Mouse (Mus musculus): ENCODE measurements around the gene Foxp2.
A peak's percentile ranks its signal among the peaks of the same experiment; 100 is the strongest.

Foxp2 gene

GRCm38 (mm10) chr6:14901183-14901970 is at the start of gene Foxp2:
Gene Foxp2, plus strand, starts transcription at chr6:14901349.
- DNase-seq, result peak; percentile 87

- no peak for DNase-seq
Observed at GRCm38 (mm10) chr6:14885199-14885598, 15.9 kb upstream of the Foxp2 start.

GRCm38 (mm10) chr6:14897028-14897427 is 4.1 kb upstream of the Foxp2 start:
- peak; percentile 50 for DNase-seq

- DNase-seq, result peak; percentile 85
Observed at GRCm38 (mm10) chr6:14898096-14898855, 2.9 kb upstream of the Foxp2 start.

- DNase-seq, result peak; percentile 46
Observed at GRCm38 (mm10) chr6:14899021-14899610, 2.0 kb upstream of the Foxp2 start.

GRCm38 (mm10) chr6:14899936-14900578 is 1.1 kb upstream of the Foxp2 start:
- peak; percentile 78 for DNase-seq

GRCm38 (mm10) chr6:14900579-14901021 is 549 bp upstream of the Foxp2 start:
- peak; percentile 88 for DNase-seq

GRCm38 (mm10) chr6:14901971-14902670 is 972 bp downstream of the Foxp2 start:
- DNase-seq, result peak; percentile 34

GRCm38 (mm10) chr6:14903271-14903965 is 2.3 kb downstream of the Foxp2 start:
- DNase-seq, result peak; percentile 24

- DNase-seq, result no peak
Observed at GRCm38 (mm10) chr6:14915066-14915465, 13.9 kb downstream of the Foxp2 start.

- no peak for DNase-seq
Observed at GRCm38 (mm10) chr6:14922704-14923103, 21.6 kb downstream of the Foxp2 start.

- DNase-seq, result no peak
Observed at GRCm38 (mm10) chr6:14924976-14925489, 23.9 kb downstream of the Foxp2 start.

GRCm38 (mm10) chr6:14951060-14951459 is 49.9 kb downstream of the Foxp2 start:
- DNase-seq, result no peak

- DNase-seq, result no peak
Observed at GRCm38 (mm10) chr6:14952731-14953130, 51.6 kb downstream of the Foxp2 start.

- DNase-seq, result no peak
Observed at GRCm38 (mm10) chr6:14977042-14977441, 75.9 kb downstream of the Foxp2 start.

- DNase-seq, result no peak
Observed at GRCm38 (mm10) chr6:14978201-14978600, 77.1 kb downstream of the Foxp2 start.

GRCm38 (mm10) chr6:15008113-15008512 is 107.0 kb downstream of the Foxp2 start:
- no peak for DNase-seq

- DNase-seq, result no peak
Observed at GRCm38 (mm10) chr6:15028488-15028887, 127.3 kb downstream of the Foxp2 start.

GRCm38 (mm10) chr6:15029446-15030125 is 128.4 kb downstream of the Foxp2 start:
- no peak for DNase-seq

GRCm38 (mm10) chr6:15063246-15063645 is 162.1 kb downstream of the Foxp2 start:
- DNase-seq, result peak; percentile 55

- no peak for DNase-seq
Observed at GRCm38 (mm10) chr6:15101548-15101947, 200.4 kb downstream of the Foxp2 start.
